Mouse (Mus musculus) retina, embryonic 14.5 days (tissue): ENCODE results near the gene Slc43a3.

ENCODE experiments used
- DNase-seq: peaks from one replicate; pipeline ENCODE4 v3.0.0-alpha.2; 2015; ENCODE audit warnings: low spot score

Gene Slc43a3

DNA sequence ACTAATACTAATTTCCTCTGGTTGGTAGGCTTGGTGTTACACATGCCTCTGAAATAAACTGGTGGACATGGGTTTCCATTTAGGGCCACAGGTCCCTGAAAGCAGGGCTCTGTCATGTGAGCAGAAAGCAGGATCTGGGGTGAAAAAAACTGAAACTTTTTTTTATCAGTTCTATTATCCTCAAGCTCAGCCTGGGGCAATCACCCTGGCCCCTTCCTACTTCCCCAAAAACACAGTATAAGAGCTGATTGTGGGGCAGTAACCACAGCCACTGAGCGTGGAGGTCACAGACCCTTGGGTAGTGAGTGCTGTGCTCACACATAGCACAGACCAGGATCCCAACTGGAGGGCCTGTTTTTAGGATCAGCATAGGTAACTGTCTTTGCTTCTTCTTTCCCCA, 51.6 kb downstream of the Slc43a3 start, which contains the start of gene Prg3:
Gene Prg3, plus strand, starts transcription at position 286 of the 400 bp plus-strand sequence.
- DNase-seq, result no peak

GRCm38 (mm10) chr2:84996376-84996775, 60.0 kb downstream of the Slc43a3 start:
- DNase-seq, result no peak

DNA sequence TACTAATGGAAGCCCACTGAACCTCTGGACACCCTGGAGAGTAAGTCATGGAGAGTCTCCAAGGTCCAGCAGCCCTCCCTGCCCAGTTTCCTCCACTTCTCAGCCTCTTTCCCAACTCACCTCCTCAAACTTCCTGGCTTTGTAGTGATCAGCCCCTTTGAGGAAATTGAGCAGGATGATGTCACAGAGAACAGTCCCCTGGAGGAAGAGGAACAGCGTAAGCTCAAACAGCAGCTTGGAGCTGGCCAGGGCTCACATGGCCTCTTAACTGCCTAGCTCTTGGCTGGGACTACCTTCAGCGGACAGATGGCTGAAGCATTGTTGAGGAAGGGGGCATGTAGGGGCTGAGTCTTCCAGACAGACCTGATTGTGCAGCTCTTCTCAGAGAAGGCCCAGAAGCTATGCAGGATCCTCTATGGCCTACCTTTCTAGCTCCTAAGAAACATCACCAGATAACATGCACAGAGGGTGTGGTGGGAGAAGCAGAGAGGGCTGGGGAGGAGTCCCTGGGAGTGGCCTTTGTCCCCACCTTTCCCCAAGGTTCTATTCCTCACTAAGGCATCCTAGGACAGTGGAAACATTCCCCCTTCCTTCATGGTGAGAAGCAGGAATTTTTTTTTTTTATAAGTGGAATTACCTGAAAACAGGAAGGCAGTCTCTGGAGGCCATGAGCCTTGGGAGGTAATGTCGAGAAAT, 63.3 kb downstream of the Slc43a3 start:
- DNase-seq, result no peak

DNA sequence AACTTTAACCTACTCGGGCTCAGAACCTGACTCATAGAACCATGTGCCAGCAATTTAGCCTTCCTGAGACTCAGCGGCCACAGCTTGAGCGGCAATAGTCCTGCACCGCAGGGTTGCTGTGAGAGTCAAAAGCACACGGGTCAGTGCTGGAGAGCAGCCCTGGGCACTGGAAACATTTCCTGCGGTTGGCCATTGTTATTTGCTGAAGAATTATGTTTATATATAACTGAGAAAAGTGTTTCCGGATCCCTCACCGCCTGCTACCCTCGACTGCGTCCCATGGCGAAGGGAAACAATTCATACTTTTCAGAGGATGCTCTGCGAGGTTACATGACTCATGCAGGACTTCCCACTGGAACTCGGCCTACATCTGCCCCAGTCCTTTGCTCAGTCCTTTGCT, 65.1 kb downstream of the Slc43a3 start:
- DNase-seq, result no peak

DNA sequence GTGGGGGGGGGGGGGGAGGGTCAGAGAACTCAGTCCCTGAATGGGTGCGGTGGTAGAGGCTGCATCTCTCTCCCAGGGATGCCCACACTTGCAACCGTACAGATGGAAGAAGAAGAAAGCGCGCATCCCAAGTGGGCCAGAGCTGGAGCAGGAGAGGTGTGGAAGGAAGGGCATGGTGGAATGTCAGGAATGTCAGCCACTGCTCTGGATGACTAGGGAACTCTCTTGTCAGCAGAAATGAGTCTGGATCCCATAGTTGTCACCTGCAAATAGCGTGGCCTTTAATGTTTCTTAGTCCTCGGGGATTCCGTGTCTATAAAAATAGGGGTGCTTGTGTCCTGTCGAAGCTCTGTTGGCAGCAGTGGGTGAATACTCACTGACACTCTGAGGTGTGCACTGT, 66.2 kb downstream of the Slc43a3 start:
- DNase-seq, result no peak

DNA sequence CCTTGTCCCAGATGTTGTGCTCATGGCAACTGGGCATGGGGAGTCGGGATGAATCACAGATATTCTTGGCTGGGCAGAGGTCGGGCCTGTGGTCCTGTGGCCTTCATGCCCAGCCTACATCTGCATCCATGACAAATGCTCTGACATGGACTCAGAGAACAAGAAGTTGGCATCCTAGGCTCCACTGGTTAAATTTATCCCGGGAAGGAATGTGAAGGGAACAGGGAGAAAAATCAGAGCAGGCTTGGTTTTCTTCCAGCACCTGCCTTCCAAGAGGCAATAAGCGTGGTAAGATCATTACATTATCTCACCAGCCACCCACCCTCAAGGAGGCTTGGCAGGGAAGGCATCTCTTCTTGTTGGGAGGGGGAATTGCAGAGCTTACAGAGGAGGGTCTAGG, 68.0 kb downstream of the Slc43a3 start:
- DNase-seq, result no peak

- no peak for DNase-seq
Measured at GRCm38 (mm10) chr2:85006600-85006999, 70.2 kb downstream of the Slc43a3 start.

GRCm38 (mm10) chr2:85007729-85008128, 71.3 kb downstream of the Slc43a3 start:
- peak; percentile 54 for DNase-seq
